Mouse (Mus musculus) gastrocnemius, adult 8-10 months (tissue): ENCODE measurements at regions not wholly inside any gene's neighbourhood (a gene's known extent, or its start where the extent isn't known, plus 50 kb on each side); places are given as distances from the start of the nearest gene placed in this dataset.

ENCODE experiments used
- DNase-seq, 2 experiments: peaks; one replicate each; pipeline ENCODE4 v3.0.0; 2022; ENCODE audit warnings: low spot score in 2 of 2

DNA sequence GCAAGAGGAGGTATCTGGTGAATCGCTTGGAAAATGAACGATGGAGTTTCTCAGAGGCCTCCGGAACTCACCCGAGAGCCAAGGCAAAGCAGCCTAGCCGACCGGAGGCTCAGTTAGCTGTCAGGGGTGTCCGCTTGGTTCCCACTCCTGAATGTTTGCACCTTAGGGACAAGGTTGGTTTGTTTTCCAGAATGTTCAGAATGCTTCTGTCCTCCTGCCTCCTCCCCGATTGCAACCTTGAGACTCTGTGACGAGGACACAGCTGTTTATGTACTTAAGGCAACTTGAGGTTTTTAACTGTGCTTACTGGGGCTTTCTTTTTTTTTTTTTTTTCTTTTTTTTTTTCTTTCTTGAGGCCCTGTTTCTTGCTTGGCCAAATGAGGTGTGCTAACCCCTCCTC is 281.1 kb upstream of the Tbx3 start:
- DNase-seq, result no peak

DNA sequence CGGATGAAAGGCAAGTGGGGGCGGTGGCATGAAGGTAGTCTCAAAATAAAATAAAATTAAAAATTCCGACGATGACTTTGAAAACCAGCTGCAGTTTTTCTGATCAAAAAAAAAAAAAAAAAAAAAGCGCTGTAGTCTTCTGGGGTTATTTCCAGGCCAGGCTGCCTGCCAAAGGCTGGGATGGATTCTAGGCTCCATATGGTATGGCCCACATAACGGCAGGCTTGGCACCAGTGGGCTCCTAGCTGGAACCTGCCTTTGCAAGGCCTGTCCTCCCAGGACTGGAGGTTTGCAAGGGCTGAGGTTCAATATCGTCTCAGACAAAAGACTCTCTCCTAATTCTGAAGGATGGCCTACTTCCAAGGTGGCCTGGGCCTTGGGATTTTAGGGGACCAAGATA is 280.6 kb upstream of the Tbx3 start:
- no peak for DNase-seq

DNA sequence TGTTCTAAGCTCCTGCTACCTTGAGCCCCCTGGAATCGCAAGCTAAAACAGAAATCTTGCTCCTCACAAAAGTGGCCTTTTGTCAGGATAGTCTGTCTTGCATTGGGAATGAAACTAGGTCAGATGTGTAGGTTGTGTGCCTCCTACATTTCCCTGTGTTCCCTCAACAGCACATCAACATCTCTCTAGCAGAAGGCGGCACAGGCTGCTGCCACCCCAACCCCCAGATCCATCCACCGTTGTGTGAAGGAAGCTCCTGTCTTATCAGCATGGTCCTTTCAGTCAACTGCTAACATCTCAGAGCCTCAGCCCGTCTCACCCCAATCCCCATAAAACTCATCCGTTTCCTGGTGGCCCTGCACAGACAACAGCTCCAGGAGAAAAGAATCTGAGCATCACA is 272.0 kb upstream of the Tbx3 start:
- DNase-seq, result no peak

DNA sequence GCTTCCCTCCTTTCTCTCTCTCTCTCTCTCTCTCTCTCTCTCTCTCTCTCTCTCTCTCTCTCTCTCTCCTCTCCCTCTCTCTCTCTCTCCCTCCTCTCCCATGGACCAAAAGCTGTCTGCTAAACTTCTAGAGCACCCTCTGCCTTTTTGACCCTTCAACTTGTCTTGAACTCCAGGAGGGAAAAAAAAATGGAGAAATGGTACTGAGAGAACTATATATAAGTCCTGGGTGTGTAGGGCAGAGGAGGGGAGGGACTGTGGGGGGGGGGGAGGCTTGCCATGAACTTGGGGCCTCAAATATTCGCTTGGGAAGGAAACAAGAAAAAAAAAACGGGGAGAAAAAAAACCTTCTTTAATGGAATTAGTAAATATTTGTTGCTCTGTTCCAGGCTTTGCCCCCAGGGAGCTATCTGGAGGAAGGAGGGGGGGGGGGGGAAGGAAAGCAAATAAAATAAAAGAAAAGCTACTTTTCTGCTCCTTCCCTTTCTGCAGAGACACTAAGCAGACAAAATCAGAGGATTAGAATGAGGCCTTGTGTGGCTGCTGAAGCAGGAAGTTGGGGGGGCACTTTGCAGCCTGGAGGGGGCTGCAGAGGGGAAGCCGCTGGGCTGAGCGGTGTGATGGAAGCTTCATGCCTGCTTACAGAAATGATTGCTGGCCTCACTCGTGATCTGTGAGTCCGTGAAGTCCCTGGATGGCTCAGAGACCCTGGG is 270.1 kb upstream of the Tbx3 start:
- DNase-seq, result no peak

DNA sequence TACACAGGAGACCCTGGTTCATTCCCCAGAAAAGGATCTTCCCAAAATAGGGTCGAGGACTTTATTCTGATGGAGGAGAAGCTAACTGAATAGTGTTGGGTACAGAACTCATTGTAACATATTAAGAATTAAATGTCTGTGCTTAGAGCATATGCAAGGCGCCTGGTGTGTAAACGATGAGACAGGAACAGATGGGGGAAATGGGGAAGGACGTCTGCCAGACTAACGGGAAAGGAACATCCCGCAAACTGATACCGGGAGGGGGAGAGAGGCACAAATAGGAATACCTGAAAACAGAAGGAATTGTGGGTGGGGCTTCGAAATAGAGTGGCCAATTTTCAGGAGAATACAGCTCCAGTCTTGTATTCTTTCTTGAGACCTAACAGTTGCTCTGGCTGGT is 268.6 kb upstream of the Tbx3 start:
- no peak for DNase-seq

DNA sequence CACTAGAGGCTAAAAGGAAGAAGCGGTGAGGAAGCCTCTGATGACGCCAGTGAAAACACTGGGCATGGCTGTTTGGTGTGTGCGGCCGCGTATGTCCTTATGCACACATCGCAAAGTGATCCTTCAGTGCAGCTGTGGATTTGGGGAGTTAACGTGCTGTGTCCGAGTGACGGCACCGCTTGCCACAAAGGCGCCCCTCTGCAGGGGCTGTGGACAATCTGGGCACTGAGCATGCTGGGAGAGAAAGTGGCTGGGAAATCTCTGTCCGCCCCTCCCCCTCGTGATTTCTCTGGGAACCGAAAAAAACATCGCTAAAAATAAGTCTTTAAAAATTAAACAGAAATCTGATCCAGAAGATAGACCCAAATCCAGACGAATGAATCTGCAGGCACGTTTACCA is 267.8 kb upstream of the Tbx3 start:
- DNase-seq, result no peak

DNA sequence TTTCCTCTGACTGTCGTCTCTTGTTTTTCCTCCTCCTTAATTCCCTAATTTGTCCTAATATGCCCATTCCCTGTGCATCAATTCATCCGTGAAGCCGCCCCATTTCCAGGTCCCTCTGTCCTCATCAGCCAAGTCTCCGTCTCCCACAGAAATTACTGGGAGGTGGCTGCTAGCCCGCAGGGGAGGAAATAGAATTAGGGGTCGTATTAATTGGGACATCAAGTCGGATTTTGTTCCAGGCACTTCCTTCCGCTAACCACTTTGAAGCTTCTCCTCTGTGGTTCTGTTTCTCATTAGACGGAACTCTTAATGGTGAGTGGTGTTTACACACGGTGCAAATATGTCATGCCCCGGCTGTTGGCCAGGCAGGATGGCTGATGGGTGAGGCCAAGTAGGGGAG is 259.5 kb upstream of the Tbx3 start:
- no peak for DNase-seq

DNA sequence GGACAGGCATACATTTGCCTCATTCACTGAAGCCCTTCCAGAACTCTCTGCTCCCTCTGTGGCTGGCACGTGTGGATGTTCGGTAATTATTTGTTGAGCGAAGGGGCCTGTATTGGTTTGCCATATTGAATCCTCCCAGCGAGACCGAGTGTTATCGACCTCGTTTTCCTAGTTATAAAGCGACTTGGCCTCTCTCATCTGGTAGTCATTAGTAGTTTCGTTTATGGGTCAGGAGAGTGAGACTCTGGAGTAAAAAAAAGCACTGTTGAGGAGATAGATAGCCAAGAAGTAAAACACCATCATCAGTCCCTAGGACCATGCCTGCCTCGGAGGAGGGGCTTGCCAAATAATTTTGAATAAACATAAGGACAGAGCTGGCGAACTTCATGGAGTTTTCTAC is 254.6 kb upstream of the Tbx3 start:
- no peak for DNase-seq

DNA sequence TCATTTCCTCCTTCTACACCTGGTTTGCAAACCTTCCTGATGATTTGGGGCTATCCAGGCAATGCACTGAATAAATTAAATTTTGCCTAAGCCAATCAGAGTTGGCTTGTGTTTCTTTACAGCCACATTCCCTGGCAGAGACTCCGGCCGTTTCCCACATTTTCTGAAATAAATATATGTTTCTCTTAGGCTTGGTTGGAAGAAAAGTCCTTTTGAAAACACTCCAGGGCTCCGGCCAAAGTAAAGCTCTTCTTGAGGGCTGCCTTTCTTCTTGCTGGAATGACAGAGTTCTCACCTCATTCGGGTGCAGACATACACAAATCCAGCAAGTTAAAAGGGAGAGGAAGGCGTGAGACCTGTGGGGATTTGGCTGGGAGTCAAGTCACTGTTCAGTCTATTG is 252.0 kb upstream of the Tbx3 start:
- DNase-seq, result no peak

DNA sequence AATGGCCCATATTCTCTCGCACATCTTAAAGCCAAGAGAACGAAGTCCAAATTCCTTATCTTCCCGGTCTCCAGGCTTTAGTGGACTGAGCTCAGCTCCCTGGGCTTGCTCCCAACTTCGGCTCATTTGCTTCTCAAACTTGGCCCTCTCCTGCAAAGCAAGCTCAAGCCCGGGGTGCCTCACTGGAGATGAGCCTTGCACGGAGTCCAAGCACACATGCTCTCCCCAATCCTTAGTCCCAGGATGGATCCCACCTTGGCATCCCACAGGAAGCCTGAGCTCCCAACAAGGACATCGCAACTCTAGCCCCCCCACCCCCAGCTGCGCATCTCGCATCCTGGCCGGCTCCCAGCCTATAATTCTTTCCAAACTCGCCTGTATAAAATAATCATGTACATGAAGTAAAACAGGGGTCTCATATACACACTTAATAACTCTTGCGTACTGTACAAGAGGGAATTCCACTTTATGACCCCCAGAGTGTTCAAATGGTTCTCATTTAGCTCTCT is 242.9 kb upstream of the Tbx3 start:
- no peak for DNase-seq

DNA sequence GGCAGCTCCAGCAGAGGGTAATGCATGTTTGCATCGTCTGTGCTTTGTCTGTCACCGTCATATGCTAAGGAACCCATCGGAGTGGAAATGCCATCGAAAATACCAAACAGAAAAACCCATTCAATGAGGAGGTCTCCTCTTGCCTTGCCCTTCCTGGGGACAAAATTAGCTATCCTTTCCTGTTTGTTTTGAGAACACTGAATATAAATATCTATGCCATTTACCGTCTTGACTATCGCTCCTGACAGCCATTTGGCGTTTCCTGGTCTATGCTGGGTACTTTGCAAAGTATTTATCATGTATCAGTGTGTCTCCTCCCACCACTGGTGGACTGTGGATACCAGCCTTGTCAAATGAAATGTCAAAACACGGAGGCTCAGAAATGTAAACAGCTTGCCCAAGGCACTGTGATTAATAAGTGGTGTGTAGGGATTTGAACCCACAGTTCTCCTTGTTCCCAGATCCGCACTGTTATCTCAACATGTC is 239.2 kb upstream of the Tbx3 start:
- DNase-seq, result no peak

DNA sequence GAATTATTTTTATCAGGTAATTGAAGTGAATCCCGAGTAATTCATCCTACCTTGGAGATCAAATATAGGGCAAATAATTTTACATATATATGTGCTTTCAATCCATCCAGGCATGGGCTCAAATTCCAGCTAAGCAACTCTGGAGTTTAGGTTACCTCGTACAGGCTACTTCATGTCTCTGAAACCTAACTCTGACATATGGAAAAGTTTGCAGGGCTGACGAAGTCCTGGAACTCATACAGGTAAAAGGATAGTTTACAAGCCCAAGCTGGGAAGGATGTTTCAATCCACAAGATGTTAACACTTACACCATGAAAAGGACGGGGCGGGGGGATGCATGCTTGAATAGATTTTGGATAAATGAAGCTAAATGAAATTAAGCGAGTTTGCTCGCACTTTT is 235.9 kb upstream of the Tbx3 start:
- no peak for DNase-seq

DNA sequence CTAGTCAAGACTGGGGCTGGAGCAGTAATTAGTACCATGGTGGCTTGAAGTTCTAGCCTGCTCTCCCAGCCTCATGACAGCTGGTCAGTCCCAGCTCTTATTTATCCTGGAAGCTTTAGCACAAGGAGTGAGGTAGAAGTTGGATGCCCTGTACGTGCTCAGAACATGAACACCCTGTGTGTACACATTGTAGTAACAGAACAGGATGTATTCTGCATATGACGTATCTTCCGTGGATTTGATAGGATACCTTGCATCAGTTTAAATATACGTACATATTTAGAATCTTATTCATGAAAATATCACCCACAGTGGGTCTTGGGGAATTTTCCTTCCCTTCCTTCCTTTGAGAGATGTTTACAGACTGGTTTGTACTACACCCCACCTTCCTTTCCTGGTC is 222.0 kb upstream of the Tbx3 start:
- no peak for DNase-seq

DNA sequence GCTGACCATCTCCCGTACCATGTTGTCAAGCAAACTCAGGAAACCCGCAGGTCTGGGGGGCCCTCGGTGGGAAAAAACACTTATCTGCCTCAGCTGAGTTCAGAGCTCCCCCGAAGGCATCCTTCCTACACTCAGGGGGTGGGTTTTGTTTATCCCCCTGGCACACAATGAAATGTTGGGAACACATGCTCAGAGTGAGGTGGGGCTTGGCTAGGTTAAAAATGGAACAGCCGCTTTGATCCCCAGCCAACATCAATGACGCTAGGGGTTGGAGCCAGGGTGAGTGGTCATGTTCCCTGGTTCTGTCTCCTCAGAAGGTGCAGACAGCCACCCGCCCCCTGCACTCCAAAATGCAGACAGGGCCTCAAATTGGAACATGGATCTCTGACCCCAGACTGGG is 221.3 kb upstream of the Tbx3 start:
- no peak for DNase-seq

DNA sequence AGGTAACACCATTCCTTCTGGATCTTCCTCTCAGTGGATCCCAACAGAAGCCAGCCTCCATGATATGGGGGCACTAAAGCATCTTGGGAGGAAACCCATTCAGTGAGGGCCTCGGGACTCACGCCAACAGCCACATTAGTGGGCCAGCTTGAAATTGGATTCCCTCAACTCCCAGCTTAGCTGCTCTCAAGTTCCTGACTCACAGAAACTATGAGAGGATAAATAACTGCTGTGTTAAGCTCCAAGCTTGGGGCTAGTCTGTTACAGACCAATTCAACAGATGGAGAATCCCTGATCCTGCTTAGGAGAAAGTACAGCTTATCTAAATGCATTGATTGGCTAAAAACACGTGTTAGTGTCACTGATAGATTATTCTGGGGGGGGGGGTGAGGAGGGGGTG is 210.7 kb upstream of the Tbx3 start:
- no peak for DNase-seq

DNA sequence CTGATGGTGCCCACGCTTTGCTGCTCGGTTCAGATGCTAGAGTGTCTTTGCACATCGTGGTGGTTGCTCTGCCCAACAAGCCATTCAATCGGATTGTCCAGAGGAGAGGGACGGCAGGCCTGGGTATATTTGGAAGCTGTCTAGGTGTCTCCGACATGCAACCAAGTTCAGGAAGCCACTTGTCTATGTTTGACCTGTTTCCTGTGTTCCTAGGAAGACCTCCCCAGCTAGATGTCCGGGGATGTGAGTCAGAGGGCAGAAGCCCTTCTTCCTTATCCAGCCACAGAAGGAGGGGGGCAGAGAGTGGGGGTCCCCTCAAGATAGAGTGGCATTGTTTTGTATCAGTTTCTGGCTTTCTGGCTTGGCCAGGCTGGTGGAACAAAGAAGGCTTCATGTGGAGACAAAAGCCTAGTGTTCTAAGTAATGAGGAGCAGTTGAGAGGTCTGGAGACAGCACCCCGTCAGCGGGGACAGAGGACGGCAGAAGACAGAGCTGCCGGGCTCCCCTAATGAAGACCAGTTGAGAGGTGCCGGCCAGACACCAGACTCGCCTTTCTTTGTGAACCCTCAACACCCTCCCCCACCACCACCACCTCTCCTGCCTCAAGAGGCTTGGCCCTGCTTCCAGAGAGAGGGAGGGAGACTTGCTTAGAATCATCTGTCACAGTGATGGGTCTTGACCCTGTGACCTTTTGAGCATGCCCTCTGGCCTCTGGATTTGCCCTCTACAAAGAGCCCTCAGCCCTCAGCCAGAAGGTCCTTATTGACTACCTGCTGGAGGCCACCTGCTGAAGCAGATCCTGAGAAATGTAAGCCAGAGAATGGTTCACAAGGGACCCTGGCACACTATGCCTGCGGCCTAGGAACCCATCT is 207.6 kb upstream of the Tbx3 start:
- no peak for DNase-seq

DNA sequence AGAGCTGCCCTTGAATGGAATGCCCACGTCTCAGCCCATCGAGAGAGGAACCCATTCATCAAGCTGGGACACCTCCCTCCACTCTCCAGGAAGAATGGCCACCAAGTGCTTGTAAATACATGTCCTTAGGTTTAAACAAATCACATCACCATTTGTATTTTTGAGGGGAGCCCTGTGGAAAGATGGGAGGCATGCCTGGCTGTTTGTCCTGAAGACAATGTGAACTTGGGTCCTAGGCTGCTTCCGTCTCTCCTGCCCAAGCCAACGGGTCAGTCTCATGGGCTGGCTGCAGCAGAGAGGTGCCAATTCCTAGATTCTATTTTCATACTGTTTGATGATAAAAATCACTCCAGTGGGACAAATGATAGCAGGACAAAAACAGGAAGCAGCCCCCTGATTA is 205.9 kb upstream of the Tbx3 start:
- DNase-seq, result no peak

DNA sequence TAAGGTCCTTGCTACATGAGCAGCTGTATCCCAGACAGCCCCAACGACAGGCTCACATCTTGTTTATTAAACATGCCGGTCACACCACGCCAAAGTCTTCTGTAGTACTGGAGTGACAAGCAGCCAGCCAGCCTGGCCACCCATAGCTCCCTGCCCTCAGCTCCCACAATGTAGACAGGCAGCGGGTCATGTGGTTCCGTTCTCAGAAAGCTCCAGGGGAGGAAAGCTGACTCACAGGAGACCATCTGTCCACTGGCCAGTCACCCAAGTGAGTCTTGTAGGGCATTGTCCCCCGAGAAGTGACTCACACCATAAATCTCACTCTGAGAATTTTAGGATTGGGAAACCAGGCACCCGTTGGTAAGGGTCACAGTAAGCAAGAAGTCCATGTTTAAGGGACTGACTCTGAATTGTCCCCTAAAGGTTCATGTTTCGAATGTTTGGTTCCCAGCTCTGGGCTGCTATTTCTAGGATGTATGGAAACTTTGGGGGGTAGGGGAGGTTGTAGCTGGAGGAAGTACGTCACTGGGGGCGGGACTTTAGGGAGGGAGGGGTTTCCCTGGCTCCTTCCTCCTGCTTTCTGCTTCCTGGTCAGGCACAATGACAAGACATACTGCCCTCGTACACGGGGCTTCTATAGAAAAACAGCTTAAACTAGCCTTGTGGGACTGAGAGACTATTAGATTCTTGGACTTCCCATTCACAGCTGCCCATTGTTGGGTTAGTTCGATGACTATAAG is 203.0 kb upstream of the Tbx3 start:
- no peak for DNase-seq

DNA sequence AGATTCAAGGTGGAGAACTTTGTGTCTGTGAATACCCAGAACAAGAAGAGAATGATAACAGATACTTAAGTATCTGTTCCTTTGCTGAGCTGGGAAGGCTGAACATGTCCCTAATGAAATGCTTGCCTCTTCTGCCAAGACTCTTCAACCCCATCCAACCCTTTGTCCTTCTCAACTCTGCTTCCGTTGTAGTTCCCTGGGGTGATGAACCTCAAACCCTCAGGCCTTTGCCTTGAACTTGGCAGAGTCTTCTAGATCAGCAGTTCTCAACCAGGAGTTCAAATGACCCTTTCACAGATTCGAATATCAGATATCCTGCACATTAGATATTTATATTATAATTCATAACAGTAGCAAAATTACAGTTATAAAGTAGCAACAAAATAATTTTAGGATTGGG is 192.5 kb upstream of the Tbx3 start:
- no peak for DNase-seq

DNA sequence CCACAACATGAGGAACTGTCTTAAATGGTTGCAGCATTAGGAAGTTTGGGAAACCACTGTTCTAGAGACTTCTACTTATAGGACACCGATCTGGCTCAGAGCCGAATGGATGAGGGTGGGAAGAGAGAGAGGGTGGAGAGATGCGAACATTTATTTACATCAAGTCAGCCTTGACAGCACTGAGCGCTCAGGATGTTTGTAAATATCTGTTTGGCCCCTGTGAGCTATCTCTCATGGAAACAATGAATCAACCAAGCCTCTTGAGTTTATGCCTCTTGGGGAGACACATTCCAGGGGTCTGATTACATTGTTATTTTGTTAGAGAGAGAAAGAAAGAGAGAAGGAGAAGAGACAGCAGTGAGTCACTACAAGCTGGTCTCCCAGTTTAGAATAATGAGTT is 192.1 kb upstream of the Tbx3 start:
- DNase-seq, result no peak

DNA sequence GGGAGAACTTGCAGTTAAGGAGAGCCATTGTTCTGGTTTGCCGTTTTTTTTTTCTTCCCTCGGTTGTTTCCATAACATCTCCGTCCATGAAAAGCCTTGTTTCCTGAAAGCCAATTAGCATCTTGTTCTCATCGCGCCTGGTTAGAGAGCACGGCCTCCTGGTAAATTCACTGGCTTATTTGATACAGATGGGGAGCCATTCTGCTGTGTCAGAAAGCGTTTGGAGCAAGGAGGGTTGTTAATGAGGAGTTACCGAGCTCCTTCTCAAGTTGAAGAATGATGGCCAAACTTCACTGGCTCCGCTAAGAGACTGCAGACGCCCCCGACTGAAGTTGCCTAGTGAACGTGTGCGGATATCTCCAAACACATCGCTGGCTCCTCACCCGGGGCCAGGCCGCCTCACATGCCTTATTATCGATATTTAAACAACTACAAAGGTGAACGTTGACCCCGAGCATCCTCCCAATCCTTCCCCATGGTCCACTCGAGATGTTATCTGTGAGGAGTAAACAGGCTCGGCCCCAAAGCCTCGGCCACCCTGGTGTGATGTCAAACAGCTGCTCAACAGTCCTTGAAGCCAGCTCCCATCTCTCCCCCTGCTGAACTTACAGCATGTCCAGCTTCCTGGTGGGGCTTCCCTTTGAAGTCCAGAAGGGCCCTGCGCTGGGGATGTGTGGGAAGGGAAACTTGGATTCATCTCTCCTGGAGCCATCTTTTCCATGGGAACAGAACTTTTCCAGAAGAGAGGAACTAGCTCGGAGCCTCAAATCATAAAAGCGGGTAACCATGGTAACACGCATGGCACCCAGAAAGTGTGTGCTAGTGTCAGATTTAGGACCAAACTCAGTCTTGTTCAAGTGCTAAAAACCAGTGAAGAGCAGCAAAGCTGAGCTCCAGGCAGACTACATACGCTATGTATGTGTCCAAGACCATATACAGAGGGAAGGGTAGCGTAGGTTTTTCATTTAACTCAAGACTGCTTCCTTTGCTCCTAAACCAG is 190.0 kb upstream of the Tbx3 start:
- DNase-seq, result no peak
